Mouse (Mus musculus): ENCODE measurements at regions not wholly inside any gene's neighbourhood (a gene's known extent, or its start where the extent isn't known, plus 50 kb on each side); places are given as distances from the start of the nearest gene placed in this dataset.
"Not testable (repeated sequence)": the region's sequence is repeated elsewhere in the genome, so short reads cannot be mapped to it uniquely, and the experiment has no call there.

GRCm38 (mm10) chr12:9655794-9656193, 85.9 kb downstream of the Osr1 start:
- DNase-seq: no peak

DNA sequence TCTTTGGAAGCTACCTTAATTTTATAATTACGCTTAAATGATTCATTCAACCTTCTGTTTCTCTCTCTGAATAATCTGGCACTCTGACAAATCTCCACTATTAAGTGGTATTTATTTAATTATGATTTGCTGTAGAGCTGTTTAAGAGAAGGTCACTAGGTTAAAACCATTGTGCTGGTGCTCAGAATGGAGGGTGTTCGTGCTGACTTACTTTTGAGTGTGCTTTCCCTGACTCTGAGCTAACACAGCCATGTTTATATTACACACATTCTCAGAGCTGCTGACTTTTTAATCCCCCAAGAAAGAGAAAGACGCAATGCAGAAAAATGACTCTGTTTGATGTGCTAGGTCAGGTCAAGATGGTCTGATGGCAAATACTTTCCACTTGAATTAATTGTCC, 86.4 kb downstream of the Osr1 start:
- DNase-seq: no peak

GRCm38 (mm10) chr12:9657199-9657766, 87.4 kb downstream of the Osr1 start:
- DNase-seq: peak in 1 of 2 experiments; percentile 2

DNA sequence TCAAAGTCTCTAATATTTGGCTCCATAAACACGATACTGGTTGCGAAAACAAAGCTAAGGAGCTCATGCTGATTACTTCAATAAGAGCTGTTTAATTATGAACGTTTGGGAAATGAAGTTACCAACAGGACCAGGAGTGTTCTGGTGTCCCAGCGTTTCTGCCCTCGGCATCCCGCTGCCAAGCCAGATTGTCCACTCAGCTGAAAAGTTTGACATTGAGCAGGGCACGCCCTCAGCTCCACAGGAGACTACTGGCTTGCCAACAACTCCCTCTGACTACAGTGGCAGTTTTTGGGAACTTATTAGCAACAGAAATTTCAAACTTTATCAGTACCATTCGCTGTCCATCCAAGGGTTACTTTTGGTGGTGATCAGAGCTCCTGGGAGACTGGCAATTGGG, 87.9 kb downstream of the Osr1 start:
- peak; percentile 6 to 8 for DNase-seq

- no peak for DNase-seq
Measured at GRCm38 (mm10) chr12:9660299-9660698, 90.4 kb downstream of the Osr1 start.

- DNase-seq: no peak
Measured at GRCm38 (mm10) chr12:9688776-9689175, 118.9 kb downstream of the Osr1 start.

GRCm38 (mm10) chr12:9689541-9689940, 119.6 kb downstream of the Osr1 start:
- no peak for DNase-seq

DNA sequence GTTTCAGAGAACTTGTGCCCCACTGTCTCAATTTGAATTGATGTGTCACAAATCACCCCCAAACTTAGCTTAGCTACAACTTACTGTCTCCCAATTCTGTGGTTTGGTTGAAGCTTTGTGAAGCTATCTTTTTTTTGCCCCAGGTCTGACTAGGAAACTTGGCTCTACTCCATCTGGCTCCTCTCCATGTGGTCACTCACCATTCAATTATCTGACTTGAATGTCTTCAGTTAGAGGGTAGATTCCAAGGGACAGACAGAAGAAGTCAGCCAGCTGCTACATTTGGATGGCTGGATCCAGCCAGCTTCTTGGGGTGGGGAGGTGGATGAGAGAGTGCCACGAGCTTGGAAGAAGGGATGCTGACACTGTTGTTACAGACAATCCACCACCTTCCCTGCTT, 163.0 kb downstream of the Osr1 start:
- DNase-seq: peak; percentile 4

DNA sequence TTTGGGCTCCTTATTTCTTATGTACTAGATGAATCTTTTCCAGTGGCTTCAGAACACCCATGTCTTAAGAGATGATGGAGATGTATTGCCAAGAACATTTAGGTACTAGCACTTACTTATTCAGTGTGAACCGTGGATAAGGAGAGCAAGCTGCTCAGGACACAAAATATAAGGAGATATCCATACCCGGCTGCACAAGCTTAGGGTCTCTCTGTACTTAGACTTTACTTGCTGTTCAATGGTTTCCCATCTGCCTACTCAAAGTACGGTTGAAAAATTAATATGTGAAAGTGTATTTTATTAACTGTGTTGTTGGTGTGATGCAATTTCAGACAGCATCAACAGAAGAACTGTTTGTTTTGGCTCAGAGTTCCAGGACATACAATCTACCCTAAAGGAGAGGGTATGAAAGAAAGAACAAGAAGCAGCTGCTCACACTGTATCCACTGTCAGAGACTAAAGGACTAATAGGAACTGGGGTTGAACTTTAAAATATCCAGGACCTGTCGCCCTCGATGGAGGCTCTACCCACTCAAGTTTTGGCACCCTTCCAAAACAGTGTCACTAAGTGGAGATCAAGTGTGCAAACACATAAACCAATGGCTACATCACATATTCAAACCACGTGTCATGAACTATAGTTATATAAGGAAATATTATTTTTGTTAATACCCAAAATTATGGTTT, 174.9 kb downstream of the Osr1 start:
- no peak for DNase-seq

GRCm38 (mm10) chr12:9751261-9752078, 181.6 kb downstream of the Osr1 start:
- no peak for DNase-seq

DNA sequence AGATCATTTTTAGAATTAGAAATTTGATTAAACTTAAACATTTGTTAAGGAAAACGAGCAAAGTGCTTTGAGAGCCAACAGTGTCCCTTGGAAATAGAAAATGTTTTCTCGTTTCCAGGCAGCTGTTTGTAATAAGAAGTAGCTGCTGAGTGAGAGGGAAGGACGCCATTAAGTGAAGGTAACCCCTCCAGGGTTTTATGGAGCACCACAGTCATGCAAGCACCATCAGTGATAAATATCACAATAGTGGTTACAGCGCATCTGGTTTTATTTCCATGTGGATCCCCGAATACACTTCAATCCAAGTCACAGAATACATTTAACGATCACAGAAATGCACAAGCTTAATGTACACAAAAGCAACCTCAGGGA, 182.1 kb downstream of the Osr1 start:
- no peak for DNase-seq

- no peak for DNase-seq
Measured at GRCm38 (mm10) chr12:9756411-9756810, 186.5 kb downstream of the Osr1 start.

- DNase-seq: peak in 1 of 2 experiments; percentile 2
Measured at GRCm38 (mm10) chr12:9760818-9761217, 190.9 kb downstream of the Osr1 start.

GRCm38 (mm10) chr12:9762291-9762811, 192.4 kb downstream of the Osr1 start:
- not testable (repeated sequence) for DNase-seq

GRCm38 (mm10) chr12:9762842-9763241, 192.9 kb downstream of the Osr1 start:
- no peak for DNase-seq

DNA sequence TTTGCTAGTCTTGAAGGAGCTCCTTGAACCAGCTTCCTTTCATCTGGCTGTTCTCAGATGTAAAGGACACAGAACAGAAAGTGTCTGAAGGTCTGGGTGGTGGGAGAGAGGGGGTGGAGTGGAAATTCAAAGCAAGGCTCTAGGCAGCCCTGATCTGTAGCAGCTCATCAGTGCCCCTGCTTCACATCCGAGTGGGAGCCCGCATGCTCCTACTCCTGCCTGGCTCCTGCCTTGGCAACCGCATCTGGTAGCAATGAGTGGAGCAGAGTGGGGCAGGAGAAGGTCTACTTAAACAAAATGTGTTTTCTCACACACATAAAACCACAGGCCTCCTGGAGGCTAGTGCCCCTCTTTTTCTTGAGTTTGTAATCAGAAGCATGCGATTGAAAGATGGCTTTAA, 201.0 kb downstream of the Osr1 start:
- DNase-seq: no peak

- no peak for DNase-seq
Measured at GRCm38 (mm10) chr12:9772875-9773274, 203.0 kb downstream of the Osr1 start.

- no peak for DNase-seq
Measured at GRCm38 (mm10) chr12:9802284-9802683, 232.4 kb downstream of the Osr1 start.

DNA sequence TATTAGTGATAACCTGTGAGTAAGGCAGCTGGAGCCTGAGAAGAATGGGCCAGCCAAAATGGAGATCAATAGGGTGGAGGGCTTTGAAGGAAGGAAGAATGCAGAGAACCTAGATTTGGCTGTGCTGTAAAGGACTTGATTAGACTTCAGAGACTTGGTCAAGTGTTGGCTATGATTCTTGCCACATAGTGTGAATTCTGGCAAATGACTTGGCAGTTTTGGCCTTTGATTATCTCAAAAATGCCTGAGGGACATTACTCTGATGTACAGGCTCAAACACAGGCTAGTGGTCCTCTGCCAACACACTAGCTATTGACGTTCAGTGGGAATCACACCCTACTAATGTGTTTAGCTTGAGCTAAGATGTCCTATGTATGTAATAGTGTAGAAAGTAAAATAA, 237.5 kb downstream of the Osr1 start:
- DNase-seq: no peak

DNA sequence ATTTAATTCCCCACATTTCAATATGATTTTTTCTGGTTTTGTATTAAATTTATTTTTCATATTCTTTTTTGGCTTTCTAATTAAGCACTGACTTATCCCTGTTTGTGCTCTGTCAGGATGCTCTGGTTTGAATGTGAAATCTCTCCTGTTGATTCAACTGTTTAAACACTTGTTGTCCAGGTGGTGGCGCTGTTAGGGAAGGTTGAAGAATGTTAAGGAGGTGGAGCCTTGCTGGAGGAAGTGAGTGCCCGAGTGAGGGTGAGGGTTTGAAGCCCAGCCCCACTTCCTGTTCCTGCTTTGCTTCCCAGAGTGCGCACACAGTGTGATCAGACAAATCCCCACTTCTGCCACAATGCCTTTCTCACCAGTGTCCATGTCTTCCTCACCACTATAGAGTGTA, 263.4 kb downstream of the Osr1 start:
- peak; percentile 8 to 13 for DNase-seq

DNA sequence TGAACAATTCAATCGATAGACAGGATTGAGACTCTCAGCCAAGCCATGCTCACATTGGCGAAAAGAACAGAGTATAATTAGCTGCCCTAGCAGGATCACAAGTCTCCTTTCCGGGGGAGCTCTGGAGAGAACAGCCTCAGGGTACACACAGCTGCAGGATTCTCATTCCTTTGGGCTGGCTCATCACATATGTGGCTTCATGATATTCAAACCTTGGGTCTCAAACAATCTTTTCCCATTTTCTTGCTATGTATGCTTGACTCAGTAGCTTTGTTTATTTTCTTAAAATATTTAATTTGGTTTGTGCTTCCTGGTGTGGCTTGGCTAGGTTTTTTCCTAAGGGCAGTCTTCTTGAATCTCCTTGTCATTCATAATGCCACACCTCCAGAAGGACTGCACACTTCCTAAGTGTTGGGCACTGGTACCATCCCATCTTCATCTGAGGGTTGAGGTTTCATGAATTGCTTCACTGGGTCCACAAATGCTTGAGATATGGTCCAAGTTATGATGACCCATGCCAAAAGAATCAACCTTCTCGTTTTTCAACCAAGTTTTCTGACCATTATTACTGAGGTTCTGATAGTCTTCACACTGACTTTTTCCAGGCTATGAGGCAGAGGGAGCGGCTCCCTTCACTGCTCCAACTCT, 269.4 kb downstream of the Osr1 start:
- no peak for DNase-seq

- DNase-seq: no peak
Measured at GRCm38 (mm10) chr12:9839949-9840348, 270.0 kb downstream of the Osr1 start.

- no peak for DNase-seq
Measured at GRCm38 (mm10) chr12:9847034-9847433, 277.1 kb downstream of the Osr1 start.

Measured in kidney, postnatal 4 days (tissue).